Mouse (Mus musculus) hindbrain, embryonic 14.5 days (tissue): Measurements from ENCODE around the gene Sp1. TPM values are rescaled to one million over a fixed set of nuclear protein-coding genes. Genes with fewer than 3 reads are reported as not detected.

Source experiments
- ATAC-seq: fragments of 200-750 bp; cut with Nextera tagmentation; 2 replicates; pipeline ENCODE4 v1.8.0; 2017; ENCODE audit warnings: moderate number of reproducible peaks, mild to moderate bottlenecking, moderate TSS enrichment, moderate library complexity; ENCODE audit not compliant: low FRiP score
- DNase-seq: peaks from one replicate; pipeline ENCODE4 v3.0.0-alpha.2; 2015; ENCODE audit warnings: low spot score
- H3K27ac ChIP-seq: fragments of 300-500 bp; sonication (generic); 2 replicates; pipeline ENCODE4 v1.5.1; 2014; ENCODE audit warnings: mild to moderate bottlenecking, moderate library complexity
- H3K27me3 ChIP-seq: fragments of 300-500 bp; sonication (generic); 2 replicates; pipeline ENCODE4 v1.6.1; 2014; ENCODE audit warnings: mild to moderate bottlenecking, low read length, mixed read lengths; ENCODE audit not compliant: control insufficient read depth, insufficient read depth
- H3K36me3 ChIP-seq: fragments of 300-500 bp; sonication (generic); replicated peaks from 2 replicates; pipeline ENCODE4 v1.6.1; 2014; ENCODE audit not compliant: control insufficient read depth, insufficient read depth
- H3K4me1 ChIP-seq: fragments of 300-500 bp; sonication (generic); replicated peaks from 2 replicates; pipeline ENCODE4 v1.6.1; 2014; ENCODE audit warnings: antibody characterized with exemption, low read length, mixed read lengths; ENCODE audit not compliant: control insufficient read depth, insufficient read depth
- H3K4me2 ChIP-seq: fragments of 300-500 bp; sonication (generic); replicated peaks from 2 replicates; pipeline ENCODE4 v1.6.1; 2014; ENCODE audit warnings: mild to moderate bottlenecking, moderate library complexity
- H3K4me3 ChIP-seq: fragments of 300-500 bp; sonication (generic); replicated peaks from 2 replicates; pipeline ENCODE4 v1.5.1; 2014; ENCODE audit warnings: mild to moderate bottlenecking, low read length
- H3K9ac ChIP-seq: fragments of 300-500 bp; sonication (generic); 2 replicates; pipeline ENCODE4 v1.6.1; 2014
- H3K9me3 ChIP-seq: fragments of 300-500 bp; sonication (generic); 2 replicates; pipeline ENCODE4 v1.6.1; 2016; ENCODE audit warnings: low read length; ENCODE audit not compliant: control insufficient read depth
- WGBS: fragments of 180-500 bp; shearing (Covaris S2); extraction: QIAGEN DNeasy Blood & Tissue Kit; methylation state at CpG from one replicate; pipeline ENCODE4 v1.1.7; 2014; 5-methylcytosine and 5-hydroxymethylcytosine counted together
- polyA plus RNA-seq: library from polyadenylated mRNA; unstranded; fragments of >200 nt; fragmentation: Nextera tagmentation; extraction: Ambion mirVana; gene quantifications from 2 replicates; pipeline ENCODE4 v1.2.1, GENCODE M21; 2014

Gene Sp1
- polyA plus RNA-seq, 1 experiment from 2014 or later: 5.3 TPM

DNA sequence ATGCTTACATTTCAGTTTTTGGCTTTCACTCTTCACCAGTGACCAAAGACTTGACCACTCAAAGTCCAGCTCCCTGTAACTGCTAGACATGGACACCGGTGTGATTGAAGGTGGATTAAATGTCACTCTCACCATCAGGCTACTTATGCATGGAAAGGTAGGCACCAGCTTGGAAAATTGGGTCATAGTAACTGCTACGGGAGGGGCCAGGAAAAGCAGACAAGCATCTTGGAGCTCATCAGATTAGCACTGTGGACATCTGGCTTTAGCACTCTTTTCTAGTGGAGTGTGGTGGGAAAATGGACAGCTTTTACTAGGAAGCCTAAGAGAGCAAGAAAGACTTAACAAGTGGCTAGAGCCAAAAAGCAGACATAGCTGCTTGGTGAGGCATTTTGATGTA lies 67.3 kb downstream of the Sp1 start:
- H3K9me3 ChIP-seq: no peaks in the 10 kb centered on the region
- H3K27ac ChIP-seq: no peak overlapping the region
- H3K4me2 ChIP-seq: no peak overlapping the region
- no peak overlapping the region for H3K9ac ChIP-seq
- 75% methylated on average over 2 of the region's 2 CpGs for WGBS
- no peaks in the 10 kb centered on the region for H3K27me3 ChIP-seq
- peaks cover 49% of the 10 kb centered on the region for H3K36me3 ChIP-seq
- DNase-seq: no peak
- peaks cover 16% of the 10 kb centered on the region for H3K4me1 ChIP-seq
- H3K4me3 ChIP-seq: no peak overlapping the region
- no peak for ATAC-seq

DNA sequence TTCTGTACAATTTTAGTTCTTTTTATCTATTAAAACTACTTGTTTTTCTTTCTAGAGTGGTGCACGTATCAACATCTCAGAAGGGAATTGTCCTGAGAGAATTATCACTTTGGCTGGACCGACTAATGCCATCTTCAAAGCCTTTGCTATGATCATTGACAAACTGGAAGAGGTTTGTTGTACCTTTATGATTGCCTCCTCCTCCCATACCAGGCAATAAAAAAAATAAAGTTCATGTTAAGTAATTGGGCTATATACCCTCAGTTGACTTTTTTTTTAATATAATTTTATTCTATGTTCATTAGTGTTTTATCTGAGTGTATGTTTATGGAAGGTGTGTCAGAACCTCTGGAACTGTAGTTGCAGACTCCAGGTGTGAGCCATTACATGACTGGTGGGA lies 68.6 kb downstream of the Sp1 start:
- Histone ChIP-seq H3K9ac (no peak overlapping the region), H3K9me3 (no peaks in the 10 kb centered on the region), H3K27ac (no peak overlapping the region), H3K4me3 (no peak overlapping the region), H3K36me3 (peaks cover 62% of the 10 kb centered on the region), H3K27me3 (no peaks in the 10 kb centered on the region), H3K4me1 (peaks cover 16% of the 10 kb centered on the region), H3K4me2 (no peak overlapping the region)
- ATAC-seq: no peak
- WGBS: 90% methylated on average over 2 of the region's 2 CpGs
- DNase-seq: no peak

DNA sequence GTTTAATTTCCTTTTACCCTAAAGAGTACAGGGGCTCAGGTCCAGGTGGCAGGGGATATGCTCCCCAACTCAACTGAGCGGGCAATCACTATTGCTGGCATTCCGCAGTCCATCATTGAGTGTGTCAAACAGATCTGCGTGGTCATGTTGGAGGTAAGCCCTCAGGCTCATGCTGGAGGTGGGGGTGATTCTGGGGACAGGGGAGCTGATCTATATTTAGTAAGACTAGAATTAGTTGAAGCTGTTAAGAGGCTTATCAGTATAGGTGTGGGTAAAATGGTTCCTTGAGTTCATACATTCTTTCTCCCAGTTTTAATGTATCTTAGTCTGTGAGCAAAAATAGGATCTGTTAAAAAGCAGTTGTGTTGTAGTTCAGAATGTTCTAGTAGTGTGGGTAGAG lies 77.2 kb downstream of the Sp1 start:
- DNase-seq (no peak), ATAC-seq (no peak)
- Histone ChIP-seq H3K36me3 (peaks cover 93% of the 10 kb centered on the region), H3K9me3 (no peaks in the 10 kb centered on the region), H3K27me3 (no peaks in the 10 kb centered on the region), H3K9ac (no peak overlapping the region), H3K4me2 (no peak overlapping the region), H3K4me1 (no peaks in the 10 kb centered on the region), H3K27ac (no peak overlapping the region), H3K4me3 (no peak overlapping the region)
- 91% methylated on average over 3 of the region's 3 CpGs for WGBS

DNA sequence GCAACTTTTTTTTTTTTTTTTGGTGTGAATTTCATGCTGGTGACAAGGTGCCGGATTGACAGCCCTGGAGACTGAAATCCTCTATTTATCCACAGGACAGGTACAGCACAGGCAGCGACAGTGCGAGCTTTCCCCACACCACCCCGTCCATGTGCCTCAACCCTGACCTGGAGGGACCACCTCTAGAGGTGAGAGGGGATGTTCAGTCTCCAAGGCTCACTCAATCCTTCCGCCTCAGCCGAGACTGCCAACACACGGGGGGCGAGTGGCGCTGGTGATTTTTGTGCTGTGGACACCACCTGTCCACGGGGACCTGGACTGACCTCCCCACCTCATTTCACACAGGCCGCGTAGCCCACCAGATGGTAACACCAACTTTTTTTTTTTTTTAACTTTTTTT lies 79.9 kb downstream of the Sp1 start:
- Histone ChIP-seq H3K36me3 (peaks cover 94% of the 10 kb centered on the region), H3K9me3 (no peaks in the 10 kb centered on the region), H3K4me3 (no peak overlapping the region), H3K4me2 (no peak overlapping the region), H3K9ac (no peak overlapping the region), H3K4me1 (no peaks in the 10 kb centered on the region), H3K27me3 (no peaks in the 10 kb centered on the region), H3K27ac (no peak overlapping the region)
- WGBS: 92% methylated on average over 12 of the region's 12 CpGs
- no peak for DNase-seq
- no peak for ATAC-seq

Other genes starting within 250 kb of the Sp1 start
- gene Zfp740, start 202.9 kb upstream of the Sp1 start, polyA plus RNA-seq: 45.4 and 47.1 TPM in 2 replicates
- 27.5 and 33.3 TPM in 2 replicates for gene Csad, start 201.4 kb upstream of the Sp1 start, polyA plus RNA-seq
- 0.22 and 1.1 TPM in 2 replicates for gene Itgb7, start 174.2 kb upstream of the Sp1 start, polyA plus RNA-seq
- 6.2 and 6.7 TPM in 2 replicates for gene Rarg, start 148.6 kb upstream of the Sp1 start, polyA plus RNA-seq
- gene Gm9918, start 135.6 kb upstream of the Sp1 start, polyA plus RNA-seq: not detected in 2 replicates
- 60.6 and 61.8 TPM in 2 replicates for gene Mfsd5, start 126.7 kb upstream of the Sp1 start, polyA plus RNA-seq
- gene Espl1, start 109.9 kb upstream of the Sp1 start, polyA plus RNA-seq: 6.8 and 7.0 TPM in 2 replicates
- gene Pfdn5, start 80.0 kb upstream of the Sp1 start, polyA plus RNA-seq: 518 and 626 TPM in 2 replicates
- gene Myg1, start 74.4 kb upstream of the Sp1 start, polyA plus RNA-seq: 77.4 and 78.4 TPM in 2 replicates
- 30.7 and 33.8 TPM in 2 replicates for gene Aaas, start 55.4 kb upstream of the Sp1 start, polyA plus RNA-seq
- 0.64 and 0.82 TPM in 2 replicates for gene Sp7, start 39.0 kb upstream of the Sp1 start, polyA plus RNA-seq
- 0.13 and 0.39 TPM in 2 replicates for gene Amhr2, start 39.2 kb downstream of the Sp1 start, polyA plus RNA-seq
- 98.3 and 105 TPM in 2 replicates for gene Prr13, start 52.9 kb downstream of the Sp1 start, polyA plus RNA-seq
- 158 and 166 TPM in 2 replicates for gene Pcbp2, start 64.4 kb downstream of the Sp1 start, polyA plus RNA-seq
- 9.6 and 17.2 TPM in 2 replicates for gene Gm10337, start 97.6 kb downstream of the Sp1 start, polyA plus RNA-seq
- gene Map3k12, start 110.9 kb downstream of the Sp1 start, polyA plus RNA-seq: 43.9 and 47.5 TPM in 2 replicates
- 77.8 and 86.7 TPM in 2 replicates for gene Tarbp2, start 112.0 kb downstream of the Sp1 start, polyA plus RNA-seq
- gene Npff, start 118.8 kb downstream of the Sp1 start, polyA plus RNA-seq: 5.0 and 8.6 TPM in 2 replicates
- not detected in 2 replicates for gene Gm28047, start 218.9 kb downstream of the Sp1 start, polyA plus RNA-seq
- gene Atf7, start 219.3 kb downstream of the Sp1 start, polyA plus RNA-seq: 13.7 and 16.7 TPM in 2 replicates